Mouse (Mus musculus): Measurements from ENCODE around the gene Ralgapb. TPM values are rescaled to one million over a fixed set of nuclear protein-coding genes. Genes with fewer than 3 reads are reported as not detected.
A peak's percentile ranks its signal among the peaks of the same experiment; 100 is the strongest.

Ralgapb gene
- total and polyA plus RNA-seq, 2 experiments, result 6.1 to 9.7 TPM

GRCm38 (mm10) chr2:158523060-158523459 lies 113.4 kb downstream of the Ralgapb start:
- no peaks in the 10 kb centered on the region for H3K79me2 ChIP-seq (ENCODE audit: control insufficient read depth, insufficient read depth, low read length)
- H3K27ac ChIP-seq (replicated peaks; ENCODE audit: insufficient read depth, low read depth, low read length), result no peak overlapping the region
- no peak for DNase-seq (ENCODE audit: extremely low read depth, low read depth, low spot score)
- H3K27me3 ChIP-seq (ENCODE audit: control insufficient read depth, insufficient read depth, low read length), result no peaks in the 10 kb centered on the region
- no peaks in the 10 kb centered on the region for H3K4me1 ChIP-seq (ENCODE audit: control insufficient read depth, insufficient read depth, low read length)
- no peak for TF ChIP-seq CTCF (IDR thresholded peaks at IDR 0.05; ENCODE audit: low read depth, low read length)
- TF ChIP-seq POLR2A (IDR thresholded peaks at IDR 0.05; ENCODE audit: extremely low read depth, insufficient read depth, low read length), result no peak
- H3K36me3 ChIP-seq (ENCODE audit: control insufficient read depth, insufficient read depth, low read length), result no peaks in the 10 kb centered on the region
- no peak overlapping the region for H3K9ac ChIP-seq (ENCODE audit: low read depth, low read length)
- no peak overlapping the region for H3K4me3 ChIP-seq (ENCODE audit: insufficient read depth, low read depth, low read length)
- WGBS, result 65% methylated on average over 8 of the region's 8 CpGs

- Histone ChIP-seq H3K9ac (ENCODE audit: low read depth, low read length) (no peak overlapping the region), H3K27ac (replicated peaks; ENCODE audit: insufficient read depth, low read depth, low read length) (no peak overlapping the region), H3K4me3 (ENCODE audit: insufficient read depth, low read depth, low read length) (no peak overlapping the region), H3K4me1 (ENCODE audit: control insufficient read depth, insufficient read depth, low read length) (no peaks in the 10 kb centered on the region), H3K36me3 (ENCODE audit: control insufficient read depth, insufficient read depth, low read length) (no peaks in the 10 kb centered on the region), H3K27me3 (ENCODE audit: control insufficient read depth, insufficient read depth, low read length) (no peaks in the 10 kb centered on the region), H3K79me2 (ENCODE audit: control insufficient read depth, insufficient read depth, low read length) (no peaks in the 10 kb centered on the region)
- DNase-seq (ENCODE audit: extremely low read depth, low read depth, low spot score), result no peak
- 78% methylated on average over 16 of the region's 16 CpGs for WGBS
- TF ChIP-seq CTCF (IDR thresholded peaks at IDR 0.05; ENCODE audit: low read depth, low read length) (no peak), POLR2A (IDR thresholded peaks at IDR 0.05; ENCODE audit: extremely low read depth, insufficient read depth, low read length) (no peak)
Observed at GRCm38 (mm10) chr2:158524129-158524860, 114.6 kb downstream of the Ralgapb start.

- Histone ChIP-seq H3K9ac (ENCODE audit: low read depth, low read length) (no peak overlapping the region), H3K27me3 (ENCODE audit: control insufficient read depth, insufficient read depth, low read length) (no peaks in the 10 kb centered on the region), H3K4me1 (ENCODE audit: control insufficient read depth, insufficient read depth, low read length) (no peaks in the 10 kb centered on the region), H3K4me3 (ENCODE audit: insufficient read depth, low read depth, low read length) (no peak overlapping the region), H3K36me3 (ENCODE audit: control insufficient read depth, insufficient read depth, low read length) (no peaks in the 10 kb centered on the region), H3K27ac (replicated peaks; ENCODE audit: insufficient read depth, low read depth, low read length) (no peak overlapping the region), H3K79me2 (ENCODE audit: control insufficient read depth, insufficient read depth, low read length) (no peaks in the 10 kb centered on the region)
- 6% methylated on average over 4 of the region's 4 CpGs for WGBS
- no peak for TF ChIP-seq POLR2A (IDR thresholded peaks at IDR 0.05; ENCODE audit: extremely low read depth, insufficient read depth, low read length)
- TF ChIP-seq CTCF (IDR thresholded peaks at IDR 0.05; ENCODE audit: low read depth, low read length), result peak; percentile 85
- peak; percentile 35 for DNase-seq (ENCODE audit: extremely low read depth, low read depth, low spot score)
Observed at GRCm38 (mm10) chr2:158534090-158534489, 124.4 kb downstream of the Ralgapb start.

- H3K9ac ChIP-seq (ENCODE audit: low read depth, low read length), result no peak overlapping the region
- H3K27me3 ChIP-seq (ENCODE audit: control insufficient read depth, insufficient read depth, low read length), result no peaks in the 10 kb centered on the region
- no peaks in the 10 kb centered on the region for H3K4me1 ChIP-seq (ENCODE audit: control insufficient read depth, insufficient read depth, low read length)
- TF ChIP-seq POLR2A (IDR thresholded peaks at IDR 0.05; ENCODE audit: extremely low read depth, insufficient read depth, low read length), result no peak
- no peak for TF ChIP-seq CTCF (IDR thresholded peaks at IDR 0.05; ENCODE audit: low read depth, low read length)
- no peak overlapping the region for H3K4me3 ChIP-seq (ENCODE audit: insufficient read depth, low read depth, low read length)
- 78% methylated on average over 8 of the region's 8 CpGs for WGBS
- no peak overlapping the region for H3K27ac ChIP-seq (replicated peaks; ENCODE audit: insufficient read depth, low read depth, low read length)
- no peak for DNase-seq (ENCODE audit: extremely low read depth, low read depth, low spot score)
- H3K79me2 ChIP-seq (ENCODE audit: control insufficient read depth, insufficient read depth, low read length), result no peaks in the 10 kb centered on the region
- H3K36me3 ChIP-seq (ENCODE audit: control insufficient read depth, insufficient read depth, low read length), result no peaks in the 10 kb centered on the region
Observed at GRCm38 (mm10) chr2:158534559-158534958, 124.9 kb downstream of the Ralgapb start.

GRCm38 (mm10) chr2:158539433-158540305 lies 130.0 kb downstream of the Ralgapb start:
- TF ChIP-seq POLR2A (IDR thresholded peaks at IDR 0.05; ENCODE audit: extremely low read depth, insufficient read depth, low read length) (no peak), CTCF (IDR thresholded peaks at IDR 0.05; ENCODE audit: low read depth, low read length) (no peak)
- DNase-seq (ENCODE audit: extremely low read depth, low read depth, low spot score), result no peak
- no peaks in the 10 kb centered on the region for H3K79me2 ChIP-seq (ENCODE audit: control insufficient read depth, insufficient read depth, low read length)

More at GRCm38 (mm10) chr2:158539433-158540305, 130.0 kb downstream of the Ralgapb start:
- Histone ChIP-seq H3K36me3 (ENCODE audit: control insufficient read depth, insufficient read depth, low read length) (no peaks in the 10 kb centered on the region), H3K4me1 (ENCODE audit: control insufficient read depth, insufficient read depth, low read length) (no peaks in the 10 kb centered on the region), H3K27me3 (ENCODE audit: control insufficient read depth, insufficient read depth, low read length) (no peaks in the 10 kb centered on the region), H3K9ac (ENCODE audit: low read depth, low read length) (no peak overlapping the region), H3K4me3 (ENCODE audit: insufficient read depth, low read depth, low read length) (no peak overlapping the region), H3K27ac (replicated peaks; ENCODE audit: insufficient read depth, low read depth, low read length) (no peak overlapping the region)
- WGBS, result 48% methylated on average over 24 of the region's 24 CpGs

All from liver, adult 2 months (tissue).